Mouse (Mus musculus) stomach, postnatal 0 days (tissue): ENCODE results near the gene Col27a1. TPM values are rescaled to one million over a fixed set of nuclear protein-coding genes. Genes with fewer than 3 reads are reported as not detected.
"Not testable (repeated sequence)": the region's sequence is repeated elsewhere in the genome, so short reads cannot be mapped to it uniquely, and the experiment has no call there.

Experiments
- ATAC-seq: fragments of 200-750 bp; cut with Nextera tagmentation; 2 replicates; pipeline ENCODE4 v1.8.0; 2017; ENCODE audit not compliant: low FRiP score, low TSS enrichment
- DNase-seq: peaks from one replicate; pipeline ENCODE4 v3.0.0-alpha.2; 2016; ENCODE audit warnings: low spot score
- H3K27ac ChIP-seq: fragments of 300-500 bp; sonication (generic); replicated peaks from 2 replicates; pipeline ENCODE4 v1.5.1; 2014; ENCODE audit warnings: mild to moderate bottlenecking, control low read depth
- H3K27me3 ChIP-seq: fragments of 300-500 bp; sonication (generic); 2 replicates; pipeline ENCODE4 v1.6.1; 2014; ENCODE audit warnings: low read length; ENCODE audit not compliant: control insufficient read depth, insufficient read depth
- H3K36me3 ChIP-seq: fragments of 300-500 bp; sonication (generic); 2 replicates; pipeline ENCODE4 v1.6.1; 2014; ENCODE audit warnings: low read length, mixed read lengths; ENCODE audit not compliant: control insufficient read depth, insufficient read depth
- H3K4me1 ChIP-seq: fragments of 300-500 bp; sonication (generic); replicated peaks from 2 replicates; pipeline ENCODE4 v1.6.1; 2014; ENCODE audit warnings: antibody characterized with exemption; ENCODE audit not compliant: control insufficient read depth, insufficient read depth
- H3K4me2 ChIP-seq: fragments of 300-500 bp; sonication (generic); replicated peaks from 2 replicates; pipeline ENCODE4 v1.6.1; 2014; ENCODE audit warnings: low read depth, mild to moderate bottlenecking, control low read depth, moderate library complexity
- H3K4me3 ChIP-seq: fragments of 300-500 bp; sonication (generic); 2 replicates; pipeline ENCODE4 v1.5.1; 2014; ENCODE audit warnings: low read depth, low read length, control low read depth
- H3K9ac ChIP-seq: fragments of 300-500 bp; sonication (generic); 2 replicates; pipeline ENCODE4 v1.6.1; 2014; ENCODE audit warnings: mild to moderate bottlenecking, low read length, control low read depth, mixed read lengths
- H3K9me3 ChIP-seq: fragments of 300-500 bp; sonication (generic); 2 replicates; pipeline ENCODE4 v1.6.1; 2016; ENCODE audit warnings: low read length; ENCODE audit not compliant: control insufficient read depth
- CTCF ChIP-seq: IDR thresholded peaks from 2 replicates; pipeline ENCODE4 v1.5.1; 2016; ENCODE audit warnings: antibody characterized with exemption, low read depth, mild to moderate bottlenecking, moderate library complexity
- EP300 ChIP-seq: optimal IDR thresholded peaks from 2 replicates; pipeline ENCODE3; 2016; ENCODE audit warnings: antibody characterized with exemption
- WGBS: fragments of 180-500 bp; shearing (Covaris S2); extraction: QIAGEN DNeasy Blood & Tissue Kit; methylation state at CpG from one replicate; pipeline ENCODE4 v1.1.7; 2014; 5-methylcytosine and 5-hydroxymethylcytosine counted together
- polyA plus RNA-seq: library from polyadenylated mRNA; unstranded; fragments of >200 nt; fragmentation: Nextera tagmentation; extraction: Ambion mirVana; gene quantifications from 2 replicates; pipeline ENCODE4 v1.2.1, GENCODE M21; 2015

Col27a1 gene
- polyA plus RNA-seq, 1 experiment from 2014 or later = 5.3 TPM

DNA sequence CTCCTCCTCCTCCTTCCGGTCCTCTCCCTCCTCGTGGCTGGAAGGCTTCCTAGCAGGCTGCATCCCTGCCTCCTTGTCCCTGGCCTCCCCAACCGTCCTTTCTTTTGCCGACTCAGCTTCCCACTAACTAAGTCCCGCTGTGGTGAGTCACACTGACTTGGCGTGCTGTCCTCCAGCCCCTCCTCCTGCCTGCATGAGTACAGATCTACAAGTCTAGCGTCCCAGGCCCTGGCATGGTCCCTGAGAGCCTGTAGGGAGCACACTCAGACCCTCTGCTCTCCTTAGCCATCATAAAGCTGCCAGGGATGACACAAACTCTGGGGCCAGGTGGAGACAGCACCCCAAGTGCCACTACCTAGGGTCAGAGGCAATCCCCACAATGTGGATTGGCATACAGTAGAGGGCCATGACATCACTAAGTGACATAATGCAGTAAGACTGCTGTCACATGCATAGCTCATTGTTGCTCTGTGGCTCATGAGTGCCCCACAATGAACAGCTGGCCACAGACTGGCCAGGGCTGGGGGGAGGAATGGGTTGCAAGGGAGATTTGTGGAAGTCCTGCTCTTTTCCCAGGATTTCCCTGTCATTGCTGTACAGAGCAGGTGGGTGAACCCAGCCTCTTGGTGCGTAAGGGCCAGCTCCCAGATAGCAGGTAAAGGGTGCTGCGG, 102.4 kb downstream of the Col27a1 start:
- H3K9ac ChIP-seq = no peak overlapping the region
- DNase-seq = no peak
- no peak overlapping the region for H3K4me2 ChIP-seq
- ATAC-seq = peak; percentile 68
- no peak; the same call in 1 of the 2 replicates for TF ChIP-seq CTCF
- TF ChIP-seq EP300 = no peak
- no peak overlapping the region for H3K27ac ChIP-seq
- 42% methylated on average over 9 of the region's 9 CpGs for WGBS
- no peaks in the 10 kb centered on the region for H3K4me1 ChIP-seq
- H3K27me3 ChIP-seq = no peaks in the 10 kb centered on the region
- H3K9me3 ChIP-seq = no peaks in the 10 kb centered on the region
- peaks cover 2% of the 10 kb centered on the region for H3K36me3 ChIP-seq
- H3K4me3 ChIP-seq = no peak overlapping the region

- peak; percentile 82 for TF ChIP-seq CTCF
- not testable (repeated sequence) for H3K27me3 ChIP-seq, H3K4me2 ChIP-seq, H3K9me3 ChIP-seq, H3K27ac ChIP-seq, H3K9ac ChIP-seq, H3K4me1 ChIP-seq, ATAC-seq, H3K36me3 ChIP-seq, H3K4me3 ChIP-seq
- WGBS = 28% methylated on average over 3 of the region's 3 CpGs
- peak; percentile 62 for DNase-seq
These were observed 105.8 kb downstream of the Col27a1 start for GRCm38 (mm10) chr4:63319566-63319965.

GRCm38 (mm10) chr4:63323275-63323815, 109.5 kb downstream of the Col27a1 start:
- H3K27me3 ChIP-seq = no peaks in the 10 kb centered on the region
- H3K9me3 ChIP-seq = no peaks in the 10 kb centered on the region
- ATAC-seq (0 out of 2 replicates have a peak, but pooled peaks have one; percentile 35), DNase-seq (no peak)
- no peak overlapping the region for H3K4me3 ChIP-seq
- H3K4me2 ChIP-seq = no peak overlapping the region
- peaks cover 7% of the 10 kb centered on the region for H3K36me3 ChIP-seq
- TF ChIP-seq EP300 (no peak), CTCF (no peak)
- no peak overlapping the region for H3K27ac ChIP-seq
- H3K4me1 ChIP-seq = no peaks in the 10 kb centered on the region
- 78% methylated on average over 8 of the region's 8 CpGs for WGBS
- H3K9ac ChIP-seq = no peak overlapping the region

DNA sequence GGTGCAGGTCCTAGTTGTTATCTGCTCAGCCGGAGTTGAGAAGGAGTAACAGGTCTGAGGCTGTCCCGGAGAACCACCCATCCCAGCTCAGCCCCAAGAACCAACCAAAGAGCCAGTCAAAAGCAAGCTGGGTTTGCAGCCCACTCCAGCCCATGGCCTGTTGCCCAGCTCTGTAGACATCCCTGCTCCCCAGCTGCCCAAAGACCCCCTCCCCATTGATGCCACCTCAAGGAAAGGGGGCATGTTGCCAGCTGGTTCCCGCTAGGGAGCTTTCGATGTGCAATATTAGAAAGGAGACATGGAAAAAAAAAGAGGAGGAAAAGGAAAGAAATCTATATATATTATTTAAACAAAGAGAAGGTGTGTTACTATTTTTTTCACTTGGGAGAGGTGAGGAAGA, 119.6 kb downstream of the Col27a1 start:
- no peaks in the 10 kb centered on the region for H3K27me3 ChIP-seq
- ATAC-seq (no peak), DNase-seq (no peak)
- H3K4me1 ChIP-seq = no peaks in the 10 kb centered on the region
- H3K4me2 ChIP-seq = no peak overlapping the region
- H3K4me3 ChIP-seq = no peak overlapping the region
- TF ChIP-seq CTCF (no peak), EP300 (no peak)
- H3K36me3 ChIP-seq = 0 out of 2 replicates have a peak, but pooled peaks cover 7% of the 10 kb centered on the region
- no peak overlapping the region for H3K27ac ChIP-seq
- 89% methylated on average over 4 of the region's 4 CpGs for WGBS
- H3K9me3 ChIP-seq = no peaks in the 10 kb centered on the region
- H3K9ac ChIP-seq = no peak overlapping the region

DNA sequence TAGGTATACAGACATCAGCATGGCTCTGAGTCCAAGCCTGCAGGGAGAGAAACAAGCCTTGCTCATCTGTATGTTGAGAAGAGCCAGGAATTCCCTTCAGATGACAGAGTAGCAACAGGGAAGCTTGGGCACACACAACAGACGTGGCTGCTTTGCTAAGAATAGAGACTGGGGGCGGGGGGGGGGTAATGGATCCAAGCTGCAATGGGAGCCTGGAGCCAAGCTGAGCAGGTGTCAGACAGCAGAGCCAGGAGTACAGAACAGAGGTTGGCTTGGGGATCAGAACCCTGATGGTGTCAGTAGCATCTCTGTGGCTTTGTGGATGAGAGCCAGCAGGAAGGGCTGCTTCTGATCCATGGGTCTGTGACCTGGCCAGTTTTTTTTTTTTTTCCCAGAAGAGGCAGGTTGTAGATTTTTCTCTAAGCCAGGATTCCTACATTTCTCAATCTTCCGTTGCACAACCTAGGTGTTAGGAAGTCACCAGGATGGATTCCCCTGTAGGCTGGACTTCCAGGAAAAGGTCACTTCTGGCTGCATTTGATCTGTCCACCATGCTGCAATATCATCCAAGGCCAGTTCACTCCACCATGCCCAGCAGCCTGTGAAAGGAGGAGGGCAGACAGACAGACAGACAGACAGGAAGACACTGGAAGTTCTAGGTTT, 124.7 kb downstream of the Col27a1 start:
- Histone ChIP-seq H3K27me3 (no peaks in the 10 kb centered on the region), H3K4me2 (no peak overlapping the region), H3K9me3 (no peaks in the 10 kb centered on the region), H3K27ac (no peak overlapping the region), H3K4me1 (no peaks in the 10 kb centered on the region), H3K36me3 (no peaks in the 10 kb centered on the region), H3K4me3 (no peak overlapping the region), H3K9ac (no peak overlapping the region)
- DNase-seq (no peak), ATAC-seq (no peak)
- TF ChIP-seq EP300 = no peak
- TF ChIP-seq CTCF = no peak
- WGBS = 66% methylated on average over 3 of the region's 3 CpGs

DNA sequence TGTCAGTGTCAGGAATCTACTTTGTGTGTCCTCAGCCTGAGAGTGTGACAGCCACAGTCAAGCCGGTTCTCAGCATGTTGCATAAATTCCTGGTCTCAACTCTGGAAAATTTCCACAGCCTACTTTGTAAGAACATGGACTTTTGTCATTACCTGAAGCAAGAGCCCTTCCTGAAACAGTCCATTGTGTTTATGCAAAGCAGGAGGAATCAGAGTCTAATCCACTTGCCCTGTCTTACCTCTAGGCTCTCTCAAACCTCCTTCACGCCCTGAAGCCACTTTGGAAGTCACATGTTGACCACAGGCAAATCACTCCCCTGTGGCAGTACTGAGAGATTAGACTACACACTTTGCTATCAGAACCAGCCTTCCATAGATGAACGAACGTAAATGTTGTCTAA, 128.7 kb downstream of the Col27a1 start:
- no peak for DNase-seq
- Histone ChIP-seq H3K27me3 (no peaks in the 10 kb centered on the region), H3K9me3 (no peaks in the 10 kb centered on the region), H3K27ac (no peak overlapping the region), H3K9ac (no peak overlapping the region), H3K4me3 (no peak overlapping the region), H3K4me1 (no peaks in the 10 kb centered on the region), H3K36me3 (no peaks in the 10 kb centered on the region), H3K4me2 (no peak overlapping the region)
- no peak for TF ChIP-seq EP300
- no peak for TF ChIP-seq CTCF
- WGBS = 57% methylated on average over 4 of the region's 4 CpGs
- peak; percentile 50; the same call in 1 of the 2 replicates for ATAC-seq
